Mouse (Mus musculus) cortical plate, adult 2 months (tissue): ENCODE data around the gene Zbtb5.

Source experiments
- CTCF ChIP-seq: fragments of 200-500 bp; IDR thresholded peaks from 2 replicates; pipeline ENCODE4 v1.5.1; 2011; ENCODE audit warnings: mild to moderate bottlenecking, control low read depth, low read length; ENCODE audit not compliant: insufficient read depth; ENCODE audit errors: extremely low read depth
- POLR2A ChIP-seq: fragments of 200-500 bp; IDR thresholded peaks from 2 replicates; pipeline ENCODE4 v1.6.1; 2011; ENCODE audit warnings: mild to moderate bottlenecking, low read length, control low read depth; ENCODE audit not compliant: insufficient read depth; ENCODE audit errors: extremely low read depth

DNA sequence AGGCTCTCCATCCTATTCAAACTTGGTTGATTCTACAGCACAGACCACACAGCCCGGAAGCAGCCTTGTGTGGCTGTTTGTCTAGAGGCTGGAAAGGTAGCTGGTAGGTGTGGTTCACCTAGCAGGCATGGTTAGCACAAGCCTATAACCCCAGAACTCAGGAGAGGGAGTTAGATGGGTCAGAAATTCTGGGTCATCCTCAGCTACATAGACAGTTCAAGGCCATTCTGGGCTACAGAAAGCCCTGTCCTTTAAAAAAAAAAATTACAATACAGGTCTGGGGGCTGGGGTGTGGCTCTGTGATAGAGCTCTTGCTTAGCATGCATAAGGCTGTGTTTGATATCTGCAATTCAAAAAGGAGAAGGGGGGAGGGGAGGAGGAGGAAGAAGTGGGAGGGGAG, 63.9 kb downstream of the Zbtb5 start:
- TF ChIP-seq POLR2A: no peak
- TF ChIP-seq CTCF: no peak
